Mouse (Mus musculus): Measurements from ENCODE around the gene Grik5.
A peak's percentile ranks its signal among the peaks of the same experiment; 100 is the strongest.

GRCm38 (mm10) chr7:24971261-24971971, 100.7 kb downstream of the Grik5 start:
- TF ChIP-seq POLR2A (IDR thresholded peaks at IDR 0.05; ENCODE audit: low read depth, low read length): no peak
- peak; percentile 68; the same call in 1 of the 2 replicates for TF ChIP-seq CTCF (IDR thresholded peaks at IDR 0.05; ENCODE audit: extremely low read depth, insufficient read length, insufficient replicate concordance, low read depth, low read length)

Measured in small intestine, adult 2 months (tissue).